Mouse (Mus musculus): ENCODE data around the gene Col4a2. TPM values are rescaled to one million over a fixed set of nuclear protein-coding genes. Genes with fewer than 3 reads are reported as not detected.

Col4a2 gene
- polyA plus RNA-seq, 3 experiments from 2014 or later, result not detected

- ATAC-seq, result no peak
Observed at GRCm38 (mm10) chr8:11421968-11422367, 109.4 kb downstream of the Col4a2 start.

GRCm38 (mm10) chr8:11423091-11423490 is 110.5 kb downstream of the Col4a2 start:
- no peak for ATAC-seq

- ATAC-seq, result no peak
Observed at GRCm38 (mm10) chr8:11430688-11431087, 118.1 kb downstream of the Col4a2 start.

- no peak for ATAC-seq
Observed at GRCm38 (mm10) chr8:11437862-11438261, 125.3 kb downstream of the Col4a2 start.

GRCm38 (mm10) chr8:11441291-11441690 is 128.7 kb downstream of the Col4a2 start:
- ATAC-seq, result no peak

- no peak for ATAC-seq
Observed at GRCm38 (mm10) chr8:11443611-11444010, 131.0 kb downstream of the Col4a2 start.

GRCm38 (mm10) chr8:11444216-11444615 is 131.6 kb downstream of the Col4a2 start:
- ATAC-seq, result no peak

- ATAC-seq, result no peak
Observed at GRCm38 (mm10) chr8:11445790-11446189, 133.2 kb downstream of the Col4a2 start.

- no peak for ATAC-seq
Observed at GRCm38 (mm10) chr8:11447910-11448570, 135.4 kb downstream of the Col4a2 start.

- no peak for ATAC-seq
Observed at GRCm38 (mm10) chr8:11450184-11451113, 137.8 kb downstream of the Col4a2 start.

- no peak for ATAC-seq
Observed at GRCm38 (mm10) chr8:11452152-11452551, 139.5 kb downstream of the Col4a2 start.

- peak; percentile 77 for ATAC-seq
Observed at GRCm38 (mm10) chr8:11452559-11452958, 140.0 kb downstream of the Col4a2 start.

GRCm38 (mm10) chr8:11452974-11453373 is 140.4 kb downstream of the Col4a2 start:
- no peak for ATAC-seq

GRCm38 (mm10) chr8:11454228-11454627 is 141.6 kb downstream of the Col4a2 start:
- no peak for ATAC-seq

- no peak for ATAC-seq
Observed at GRCm38 (mm10) chr8:11457278-11457677, 144.7 kb downstream of the Col4a2 start.

GRCm38 (mm10) chr8:11457981-11458836 is 145.6 kb downstream of the Col4a2 start:
- no peak for ATAC-seq

GRCm38 (mm10) chr8:11459016-11459415 is 146.4 kb downstream of the Col4a2 start:
- ATAC-seq, result no peak

- ATAC-seq, result no peak
Observed at GRCm38 (mm10) chr8:11460934-11461333, 148.3 kb downstream of the Col4a2 start.

GRCm38 (mm10) chr8:11461847-11462246 is 149.2 kb downstream of the Col4a2 start:
- no peak for ATAC-seq

- no peak for ATAC-seq
Observed at GRCm38 (mm10) chr8:11462641-11463040, 150.0 kb downstream of the Col4a2 start.

- no peak for ATAC-seq
Observed at GRCm38 (mm10) chr8:11463541-11463888, 150.9 kb downstream of the Col4a2 start.

- peak; percentile 80 for ATAC-seq
Observed at GRCm38 (mm10) chr8:11463889-11464706, 151.5 kb downstream of the Col4a2 start.

Data from inflammation-experienced regulatory T-cells, adult 6 months (primary cell).